Mouse (Mus musculus) stomach, embryonic 16.5 days (tissue): ENCODE data around the gene Trp53. TPM values are rescaled to one million over a fixed set of nuclear protein-coding genes. Genes with fewer than 3 reads are reported as not detected.

ENCODE experiments used
- ATAC-seq: fragments of 200-750 bp; cut with Nextera tagmentation; 2 replicates; pipeline ENCODE4 v1.8.0; 2017; ENCODE audit warnings: moderate number of reproducible peaks, moderate TSS enrichment; ENCODE audit not compliant: insufficient read depth, low FRiP score
- H3K27ac ChIP-seq: fragments of 300-500 bp; sonication (generic); 2 replicates; pipeline ENCODE4 v1.5.1; 2014; ENCODE audit warnings: low read length
- H3K27me3 ChIP-seq: fragments of 300-500 bp; sonication (generic); 2 replicates; pipeline ENCODE4 v1.6.1; 2014; ENCODE audit warnings: low read length, control low read depth, mixed read lengths; ENCODE audit not compliant: control insufficient read depth, insufficient read depth
- H3K36me3 ChIP-seq: fragments of 300-500 bp; sonication (generic); 2 replicates; pipeline ENCODE4 v1.6.1; 2014; ENCODE audit warnings: low read length; ENCODE audit not compliant: control insufficient read depth, insufficient read depth
- H3K4me1 ChIP-seq: fragments of 300-500 bp; sonication (generic); 2 replicates; pipeline ENCODE4 v1.6.1; 2014; ENCODE audit warnings: low read length, control low read depth, mixed read lengths; ENCODE audit not compliant: control insufficient read depth, insufficient read depth
- H3K4me2 ChIP-seq: fragments of 300-500 bp; sonication (generic); 2 replicates; pipeline ENCODE4 v1.6.1; 2014; ENCODE audit warnings: low read depth, low read length, mixed read lengths
- H3K4me3 ChIP-seq: fragments of 300-500 bp; sonication (generic); replicated peaks from 2 replicates; pipeline ENCODE4 v1.5.1; 2014; ENCODE audit warnings: mild to moderate bottlenecking, low read length
- H3K9ac ChIP-seq: fragments of 300-500 bp; sonication (generic); 2 replicates; pipeline ENCODE4 v1.6.1; 2014; ENCODE audit warnings: low read length
- H3K9me3 ChIP-seq: fragments of 300-500 bp; sonication (generic); replicated peaks from 2 replicates; pipeline ENCODE4 v1.6.1; 2016; ENCODE audit warnings: low read length, control low read depth; ENCODE audit not compliant: control insufficient read depth
- WGBS: fragments of 180-500 bp; shearing (Covaris S2); extraction: QIAGEN DNeasy Blood & Tissue Kit; methylation state at CpG from one replicate; pipeline ENCODE4 v1.1.7; 2014; 5-methylcytosine and 5-hydroxymethylcytosine counted together
- microRNA counts: library from miRNA; unstranded; fragments of <30 nt; microRNA quantifications from one replicate; lab custom pipeline; 2016
- microRNA-seq: library from miRNA; unstranded; fragments of <30 nt; microRNA quantifications from one replicate; pipeline ENCODE4, GENCODE M21; 2016
- polyA plus RNA-seq: library from polyadenylated mRNA; unstranded; fragments of >200 nt; fragmentation: Nextera tagmentation; extraction: Ambion mirVana; gene quantifications from 2 replicates; pipeline ENCODE4 v1.2.1, GENCODE M21; 2015

The Trp53 gene
- polyA plus RNA-seq, 1 experiment from 2014 or later: 118 TPM

DNA sequence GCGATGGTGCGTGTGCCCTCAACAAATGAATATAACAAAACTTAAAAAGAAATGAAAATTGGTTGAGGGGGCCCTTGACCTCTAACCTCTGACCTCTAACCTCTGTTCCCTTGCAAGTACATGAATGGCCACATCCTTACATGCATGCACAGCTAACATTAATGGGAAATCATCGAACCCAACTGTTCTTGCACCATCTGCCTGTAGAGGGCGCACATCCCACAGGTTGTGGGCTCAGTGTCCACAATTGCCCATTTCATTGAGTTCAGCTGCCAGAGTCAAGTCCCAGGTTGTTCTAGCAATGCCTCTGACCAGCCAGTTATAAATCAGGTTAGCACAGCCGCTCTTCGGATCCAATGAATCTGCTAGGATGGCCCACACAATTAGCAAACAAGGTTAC is 48.1 kb downstream of the Trp53 start:
- no peaks in the 10 kb centered on the region for H3K9me3 ChIP-seq
- H3K4me1 ChIP-seq: no peaks in the 10 kb centered on the region
- no peak overlapping the region for H3K4me2 ChIP-seq
- H3K9ac ChIP-seq: no peak overlapping the region
- 33% methylated on average over 6 of the region's 6 CpGs for WGBS
- H3K36me3 ChIP-seq: no peaks in the 10 kb centered on the region
- no peak overlapping the region for H3K4me3 ChIP-seq
- ATAC-seq: no peak
- no peaks in the 10 kb centered on the region for H3K27me3 ChIP-seq
- H3K27ac ChIP-seq: no peak overlapping the region

DNA sequence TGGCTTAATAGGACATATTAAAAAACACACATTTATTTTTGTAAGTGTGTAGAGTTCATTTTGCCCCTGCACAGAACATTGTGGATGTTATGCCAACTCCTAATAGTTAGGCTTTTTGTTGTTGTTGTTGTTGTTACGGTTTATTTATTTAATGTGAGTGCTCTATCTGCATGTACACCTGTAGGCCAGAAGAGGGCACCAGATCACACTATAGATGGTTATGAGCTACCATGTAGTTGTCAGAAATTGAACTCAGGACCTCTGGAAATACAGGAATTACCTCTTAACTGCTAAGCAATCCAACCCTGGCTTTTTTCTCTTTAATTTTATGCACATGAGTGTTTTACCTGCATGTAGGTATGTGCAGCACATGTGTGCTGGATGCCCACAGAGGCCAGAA is 49.6 kb downstream of the Trp53 start:
- 62% methylated on average over 1 of the region's 1 CpGs for WGBS
- ATAC-seq: no peak
- no peak overlapping the region for H3K9ac ChIP-seq
- no peak overlapping the region for H3K27ac ChIP-seq
- H3K27me3 ChIP-seq: no peaks in the 10 kb centered on the region
- H3K4me2 ChIP-seq: no peak overlapping the region
- H3K4me1 ChIP-seq: peaks cover 6% of the 10 kb centered on the region
- no peaks in the 10 kb centered on the region for H3K9me3 ChIP-seq
- no peak overlapping the region for H3K4me3 ChIP-seq
- no peaks in the 10 kb centered on the region for H3K36me3 ChIP-seq

DNA sequence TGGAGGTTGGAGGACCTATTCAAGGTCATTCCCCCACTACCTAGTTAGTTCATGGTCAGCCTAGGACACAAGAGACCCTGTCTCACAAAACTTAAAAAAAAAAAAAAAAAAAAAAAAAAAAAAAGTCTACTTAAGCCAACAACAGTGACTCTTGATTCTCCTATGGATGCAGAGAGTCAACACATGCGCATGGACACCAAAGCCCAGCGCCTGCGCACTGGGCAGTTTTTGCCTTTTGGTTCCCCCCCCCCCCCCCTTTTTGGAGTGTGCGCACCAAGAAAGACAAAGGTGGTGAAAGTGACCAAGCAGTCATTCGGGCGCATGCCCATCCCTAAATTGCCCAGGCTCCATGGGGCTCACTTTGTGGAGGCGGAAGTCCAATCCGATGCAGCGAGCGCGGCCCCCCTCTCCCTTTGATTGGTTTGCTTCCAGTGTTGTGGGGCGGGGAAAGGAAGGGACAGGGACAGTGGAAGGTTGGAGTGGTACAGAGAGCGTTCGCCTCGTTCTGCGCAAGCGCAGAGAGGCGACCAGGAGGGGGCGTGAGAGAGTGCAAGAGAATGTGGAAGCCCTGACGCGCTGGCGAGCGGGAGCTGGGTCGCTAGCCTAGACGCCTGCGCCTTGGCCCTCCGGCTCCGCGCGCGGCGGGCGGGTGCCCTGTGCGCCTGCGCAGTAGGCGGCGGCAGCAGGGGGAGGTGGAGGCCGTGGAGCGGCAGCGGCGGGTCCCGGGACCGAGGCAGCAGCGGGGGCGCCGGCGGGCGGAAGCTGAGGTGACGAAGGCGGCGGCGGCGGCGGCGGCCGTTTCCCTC is 52.3 kb downstream of the Trp53 start, which contains the start of gene Fxr2:
TSS of gene Fxr2 (plus strand) at position 707 of the 806 bp plus-strand sequence.
- Histone ChIP-seq H3K4me3 (peak within 1 kb of the TSS; percentile 98), H3K4me2 (peak within 1 kb of the TSS; percentile 73), H3K27ac (peak within 1 kb of the TSS; percentile 97), H3K9me3 (no peaks in the 10 kb centered on the region), H3K27me3 (no peaks in the 10 kb centered on the region), H3K4me1 (peaks cover 13% of the 10 kb centered on the region), H3K36me3 (no peaks in the 10 kb centered on the region), H3K9ac (peak within 1 kb of the TSS; percentile 99)
- under 1% methylated on average over 37 of the region's 56 CpGs for WGBS
- peak; percentile 99 for ATAC-seq

- peak; percentile 70 for ATAC-seq
- Histone ChIP-seq H3K27me3 (no peaks in the 10 kb centered on the region), H3K4me1 (peaks cover 13% of the 10 kb centered on the region), H3K4me3 (peak overlapping the region; percentile 98), H3K9me3 (no peaks in the 10 kb centered on the region), H3K27ac (peak overlapping the region; percentile 97), H3K36me3 (no peaks in the 10 kb centered on the region), H3K9ac (peak overlapping the region; percentile 99), H3K4me2 (peak overlapping the region; percentile 73)
- WGBS: 1% methylated on average over 43 of the region's 50 CpGs
Measured at GRCm38 (mm10) chr11:69633128-69633866, 53.1 kb downstream of the Trp53 start.

GRCm38 (mm10) chr11:69635471-69635870 is 55.3 kb downstream of the Trp53 start:
- H3K4me3 ChIP-seq: no peak overlapping the region
- H3K36me3 ChIP-seq: no peaks in the 10 kb centered on the region
- no peak overlapping the region for H3K9ac ChIP-seq
- no peak overlapping the region for H3K27ac ChIP-seq
- H3K4me2 ChIP-seq: peak overlapping the region; percentile 23; the same call in 1 of the 2 replicates
- H3K4me1 ChIP-seq: peaks cover 13% of the 10 kb centered on the region
- no peaks in the 10 kb centered on the region for H3K27me3 ChIP-seq
- WGBS: 73% methylated on average over 3 of the region's 3 CpGs
- H3K9me3 ChIP-seq: no peaks in the 10 kb centered on the region
- ATAC-seq: no peak

MicroRNAs within 50 kb of the gene (microRNA counts, 519-probe panel; counts per million panel counts)
- microRNA mmu-miR-467f (lab: Ali Mortazavi, UCI): 2,797 counts per million, percentile 64 among the panel's probes with 10 or more counts

Small RNAs within 50 kb of the gene (microRNA-seq; reads per million reads assigned to microRNA genes)
- gene Mir467f: not detected

Other genes starting within 250 kb of the Trp53 start
- gene Rnf227, start 239.9 kb upstream of the Trp53 start, polyA plus RNA-seq: 11.8 TPM in 2 replicates
- 48.5 and 55.4 TPM in 2 replicates for gene Chd3, start 211.0 kb upstream of the Trp53 start, polyA plus RNA-seq
- gene Naa38, start 184.9 kb upstream of the Trp53 start, polyA plus RNA-seq: 144 and 148 TPM in 2 replicates
- 29.4 TPM in 2 replicates for gene Cyb5d1, start 184.7 kb upstream of the Trp53 start, polyA plus RNA-seq
- 26.4 and 28.7 TPM in 2 replicates for gene Tmem88, start 182.1 kb upstream of the Trp53 start, polyA plus RNA-seq
- gene Kdm6b, start 166.7 kb upstream of the Trp53 start, polyA plus RNA-seq: 21.2 and 21.4 TPM in 2 replicates
- 0.54 and 0.69 TPM in 2 replicates for gene Dnah2, start 31.2 kb upstream of the Trp53 start, polyA plus RNA-seq
- 7.2 and 7.3 TPM in 2 replicates for gene Efnb3, start 20.2 kb upstream of the Trp53 start, polyA plus RNA-seq
- gene Wrap53, start 104 bp upstream of the Trp53 start, polyA plus RNA-seq: 19.3 and 21.6 TPM in 2 replicates
- gene Atp1b2, start 25.6 kb downstream of the Trp53 start, polyA plus RNA-seq: 9.5 and 10.4 TPM in 2 replicates
- gene Shbg, start 37.5 kb downstream of the Trp53 start, polyA plus RNA-seq: 1.3 and 2.2 TPM in 2 replicates
- 18.1 and 19.6 TPM in 2 replicates for gene Sat2, start 41.7 kb downstream of the Trp53 start, polyA plus RNA-seq
- 20.9 and 22.1 TPM in 2 replicates for gene Fxr2, start 52.6 kb downstream of the Trp53 start, polyA plus RNA-seq
- 7.7 and 7.9 TPM in 2 replicates for gene Sox15, start 75.0 kb downstream of the Trp53 start, polyA plus RNA-seq
- gene Mpdu1, start 82.3 kb downstream of the Trp53 start, polyA plus RNA-seq: 67.7 and 68.8 TPM in 2 replicates
- 18.9 and 19.6 TPM in 2 replicates for gene Cd68, start 85.8 kb downstream of the Trp53 start, polyA plus RNA-seq
- 454 and 462 TPM in 2 replicates for gene Eif4a1, start 92.1 kb downstream of the Trp53 start, polyA plus RNA-seq
- gene Senp3, start 101.7 kb downstream of the Trp53 start, polyA plus RNA-seq: 66.3 and 68.5 TPM in 2 replicates
- 0.59 and 1.0 TPM in 2 replicates for gene Tnfsf13, start 105.4 kb downstream of the Trp53 start, polyA plus RNA-seq
- 8.8 and 9.6 TPM in 2 replicates for gene Tnfsf12, start 115.5 kb downstream of the Trp53 start, polyA plus RNA-seq
- gene Tnfsfm13, start 115.7 kb downstream of the Trp53 start, polyA plus RNA-seq: 2.9 and 4.2 TPM in 2 replicates
- 17.7 and 20.6 TPM in 2 replicates for gene Polr2a, start 178.3 kb downstream of the Trp53 start, polyA plus RNA-seq
- gene Slc35g3, start 181.6 kb downstream of the Trp53 start, polyA plus RNA-seq: 0.17 TPM in 1 of 2 replicates, not detected in the other
- gene Zbtb4, start 185.6 kb downstream of the Trp53 start, polyA plus RNA-seq: 3.4 TPM in 2 replicates
- gene Chrnb1, start 215.6 kb downstream of the Trp53 start, polyA plus RNA-seq: 5.3 and 10.3 TPM in 2 replicates
- 1.8 and 2.5 TPM in 2 replicates for gene Fgf11, start 221.5 kb downstream of the Trp53 start, polyA plus RNA-seq
- 14.2 and 15.0 TPM in 2 replicates for gene Tmem102, start 225.3 kb downstream of the Trp53 start, polyA plus RNA-seq
- 0.03 TPM in 1 of 2 replicates, not detected in the other for gene Gm39566, start 234.9 kb downstream of the Trp53 start, polyA plus RNA-seq
- gene Spem2, start 238.1 kb downstream of the Trp53 start, polyA plus RNA-seq: not detected in 2 replicates
- not detected in 2 replicates for gene Spem1, start 241.8 kb downstream of the Trp53 start, polyA plus RNA-seq